Mouse (Mus musculus) monocyte, adult 2 months (primary cell): ENCODE measurements around the gene Endog.
"Not testable (repeated sequence)": the region's sequence is repeated elsewhere in the genome, so short reads cannot be mapped to it uniquely, and the experiment has no call there.

Experiments used
- DNase-seq, 2 experiments: peaks; one replicate each; pipeline ENCODE4 v3.0.0; 2022; ENCODE audit warnings: low spot score in 2 of 2, low read depth in 1 of 2

The Endog gene

GRCm38 (mm10) chr2:30171371-30171996 lies at the start of gene Endog:
Endog (plus strand) TSS chr2:30171493.
- peak; percentile 21 to 54 for DNase-seq

- no peak for DNase-seq
Observed at GRCm38 (mm10) chr2:30122766-30123165, 48.5 kb upstream of the Endog start.

GRCm38 (mm10) chr2:30123729-30124471 lies 47.4 kb upstream of the Endog start:
- DNase-seq: no peak

DNA sequence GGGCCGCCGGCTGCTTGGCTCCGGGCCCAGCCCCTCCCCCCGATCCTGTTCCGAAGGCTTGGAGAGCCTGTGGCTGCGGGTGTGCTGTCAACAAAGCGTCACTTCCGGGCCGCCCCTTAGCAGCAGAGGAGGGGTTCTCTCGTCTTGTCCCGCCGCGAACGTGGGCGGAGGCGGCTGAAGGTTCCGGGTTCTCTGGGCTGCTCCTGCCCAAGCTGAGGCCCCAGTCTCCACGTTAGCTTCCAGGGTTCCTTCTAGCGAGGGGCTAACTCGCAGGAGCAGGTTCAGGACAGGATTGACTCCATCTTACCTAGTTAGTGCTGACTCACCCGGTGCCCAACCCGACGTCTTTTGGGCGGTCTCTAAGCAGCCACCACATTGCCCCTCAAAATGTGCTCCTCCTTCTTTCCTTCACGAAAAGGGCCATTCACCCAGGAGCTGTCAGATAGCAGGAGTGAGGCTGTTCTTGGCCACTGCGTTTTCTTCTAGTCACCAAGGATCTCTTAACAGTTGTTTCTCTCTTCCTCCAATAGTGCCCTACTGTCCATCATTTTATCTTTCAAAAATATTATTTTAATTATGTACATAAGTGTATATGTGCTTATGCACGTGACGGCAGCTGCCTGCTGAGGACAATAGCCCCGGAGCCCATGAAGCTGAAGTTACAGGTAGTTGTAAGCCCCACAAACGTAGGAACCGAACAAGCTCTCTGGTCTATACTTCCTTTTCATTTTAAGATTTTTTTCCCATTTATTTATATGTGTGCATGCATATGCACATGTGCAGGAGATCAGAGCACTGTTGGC lies 46.6 kb upstream of the Endog start, which contains the start of gene Zer1:
Gene Zer1, minus strand, starts transcription at position 114 of the 803 bp plus-strand sequence.
- peak; percentile 80 to 85 for DNase-seq

- no peak for DNase-seq
Observed at GRCm38 (mm10) chr2:30128789-30129188, 42.5 kb upstream of the Endog start.

GRCm38 (mm10) chr2:30130156-30130555 lies 41.1 kb upstream of the Endog start:
- DNase-seq: no peak

DNA sequence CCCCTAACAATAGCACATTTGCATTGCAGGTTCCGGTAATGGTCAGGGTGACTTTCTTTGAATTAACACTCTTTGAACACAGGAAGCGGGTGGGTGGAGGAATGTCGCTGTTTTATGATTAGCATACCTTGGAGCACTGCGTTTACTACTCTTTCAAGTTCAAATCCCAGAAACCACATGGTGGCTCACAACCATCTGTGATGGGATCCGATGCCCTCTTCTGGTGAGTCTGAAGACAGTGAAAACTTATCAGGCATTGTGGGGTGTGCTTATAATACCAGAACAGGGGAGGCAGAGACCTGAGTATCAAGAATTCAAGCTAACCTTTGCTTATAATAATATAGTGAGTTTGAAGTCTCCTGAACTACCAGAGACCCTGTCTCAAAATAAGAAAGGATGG lies 40.1 kb upstream of the Endog start:
- DNase-seq: not testable (repeated sequence)

GRCm38 (mm10) chr2:30132801-30133612 lies 38.3 kb upstream of the Endog start:
- DNase-seq: peak in 1 of 2 experiments; percentile 26

DNA sequence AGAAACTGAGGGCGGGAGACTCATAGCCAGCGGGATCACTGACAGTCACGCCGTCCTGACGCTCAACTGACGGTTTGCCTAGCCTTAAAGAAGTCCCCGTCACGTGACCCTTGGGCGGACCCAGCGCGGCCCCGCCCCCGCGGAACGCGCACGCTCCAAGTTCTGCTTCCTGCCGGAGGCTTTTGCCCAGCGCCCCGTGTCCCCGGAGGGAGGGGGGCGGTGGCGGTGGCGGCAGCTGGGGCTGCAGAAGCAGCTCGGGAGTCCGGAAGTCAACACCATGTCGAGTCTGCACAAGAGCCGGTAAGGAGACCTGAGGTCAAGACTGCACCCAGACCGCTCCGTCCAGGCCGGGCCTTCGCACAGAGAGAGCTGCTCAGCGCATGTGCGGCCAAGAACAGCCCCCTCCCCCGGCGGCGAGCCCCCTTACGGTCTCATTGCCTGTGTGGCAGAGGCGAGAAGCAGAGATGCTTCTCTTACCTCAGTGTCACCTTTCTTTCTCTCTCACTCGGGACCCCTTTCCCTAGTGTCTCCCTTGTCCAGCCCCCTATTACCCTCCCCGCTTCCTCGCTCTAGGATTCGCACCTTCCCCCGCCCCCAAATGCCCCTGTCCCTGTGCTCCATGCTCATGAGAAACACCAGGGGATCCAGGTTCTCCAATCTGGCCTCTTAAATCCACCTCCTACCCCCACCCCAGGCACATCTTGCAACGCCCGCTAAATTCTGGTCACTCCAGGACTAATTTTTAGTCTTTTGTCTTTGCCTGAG lies 37.5 kb upstream of the Endog start, which contains the start of gene Tbc1d13:
Gene Tbc1d13, plus strand, starts transcription at position 134 of the 765 bp plus-strand sequence.
- DNase-seq: peak; percentile 96 to 99

DNA sequence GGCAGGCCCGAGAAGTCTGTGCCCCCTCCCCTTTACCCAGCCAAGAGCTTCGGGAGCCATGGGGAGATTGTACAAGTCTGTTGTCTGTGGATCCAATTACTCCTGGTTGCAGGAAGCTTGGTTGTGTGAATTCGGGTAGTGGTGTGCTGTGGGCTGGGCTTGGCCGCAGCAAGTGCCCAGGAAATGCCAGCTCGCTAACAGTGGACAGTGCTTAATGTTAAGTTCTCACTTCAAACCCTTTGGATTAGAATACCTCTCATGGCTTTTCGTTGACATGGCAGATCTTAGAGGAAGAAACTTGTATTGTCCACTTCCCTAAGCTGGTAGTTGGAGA lies 36.9 kb upstream of the Endog start:
- no peak for DNase-seq

DNA sequence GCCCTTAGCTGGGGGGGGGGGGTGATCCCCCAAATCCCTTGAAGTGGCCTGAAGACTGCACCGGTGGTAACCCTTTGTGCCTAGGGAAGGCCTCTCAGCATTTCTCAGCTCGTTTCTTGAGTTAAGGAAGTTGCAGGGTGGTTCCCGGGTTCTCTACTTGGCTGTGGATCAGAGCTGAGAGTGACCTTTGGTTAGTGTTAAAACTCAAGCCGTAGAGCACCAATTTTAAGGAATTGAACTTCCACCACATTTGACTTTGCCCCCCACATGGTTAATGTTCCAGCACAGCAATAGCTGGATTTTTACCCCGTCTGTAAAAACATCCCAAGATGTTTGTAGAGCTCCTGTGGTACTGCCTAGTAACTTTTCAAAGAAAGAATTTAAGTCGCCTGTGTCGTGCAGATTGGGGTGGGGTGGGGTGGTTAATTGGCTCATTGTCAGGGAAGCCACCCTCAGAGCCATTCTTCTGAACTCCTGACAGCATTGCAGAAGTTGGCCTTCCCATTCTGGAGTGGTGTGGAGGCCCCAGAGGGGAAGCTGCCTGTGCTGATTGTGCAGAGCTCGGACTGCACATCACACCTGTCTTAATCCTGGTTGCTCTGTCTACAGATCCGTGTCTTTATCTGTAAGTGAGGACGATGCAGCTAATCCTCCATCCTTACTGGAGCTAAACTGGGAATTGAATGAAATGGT lies 36.2 kb upstream of the Endog start:
- no peak for DNase-seq

DNA sequence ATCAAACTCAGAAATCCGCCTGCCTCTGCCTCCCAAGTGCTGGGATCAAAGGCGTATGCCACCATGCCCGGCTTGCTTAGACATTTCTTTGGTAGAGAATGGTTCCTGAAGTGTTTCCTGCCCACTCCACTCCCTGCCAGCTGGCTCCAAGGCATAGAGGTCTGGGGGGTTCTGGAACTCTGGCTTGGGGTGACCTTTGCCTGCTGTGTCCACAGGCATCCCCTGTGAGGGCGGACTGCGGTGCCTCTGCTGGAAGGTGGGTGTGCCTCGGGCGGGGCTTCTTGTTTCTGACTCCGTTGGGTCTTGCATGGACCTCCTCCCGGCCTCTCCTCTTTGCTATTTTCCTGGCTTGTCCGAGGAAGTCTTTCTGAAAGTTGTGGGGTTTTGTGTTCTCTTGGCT lies 34.8 kb upstream of the Endog start:
- no peak for DNase-seq

DNA sequence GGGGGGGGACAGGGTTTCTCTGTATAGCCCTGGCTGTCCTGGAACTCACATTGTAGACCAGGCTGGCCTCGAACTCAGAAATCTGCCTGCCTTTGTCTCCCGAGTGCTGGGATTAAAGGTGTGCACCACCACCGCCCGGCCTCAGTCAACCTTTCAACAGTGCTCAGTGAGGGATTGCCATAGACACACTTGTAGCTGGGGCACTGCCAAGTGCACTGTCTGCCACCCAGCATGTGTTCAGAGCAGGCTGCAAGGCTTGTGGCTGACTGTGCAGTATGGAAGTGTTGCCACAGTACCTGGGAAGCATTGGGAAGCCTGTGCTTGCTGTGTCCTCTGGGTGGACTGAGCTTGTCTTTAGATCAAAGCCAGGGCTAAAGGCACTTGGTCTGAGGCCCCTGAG lies 31.3 kb upstream of the Endog start:
- not testable (repeated sequence) for DNase-seq

DNA sequence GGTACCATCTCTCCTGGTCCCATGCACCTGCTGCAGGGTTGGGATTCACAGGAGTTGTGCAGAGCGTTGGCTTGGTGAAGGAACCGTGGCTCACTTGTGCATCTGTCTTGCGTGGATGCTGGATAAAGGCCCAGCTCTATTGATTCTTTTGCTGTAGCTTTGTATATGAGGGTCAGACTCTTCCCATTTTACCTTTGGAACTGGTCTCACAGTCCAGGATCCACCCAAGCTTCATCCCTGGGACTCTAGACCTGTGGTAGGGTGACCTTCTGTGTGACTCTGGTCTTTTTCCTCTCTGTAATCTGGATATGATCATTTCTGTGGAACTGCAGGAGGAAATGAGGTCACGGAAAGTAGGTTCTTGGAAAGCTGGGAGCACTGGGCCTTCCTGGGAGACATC lies 26.9 kb upstream of the Endog start:
- no peak for DNase-seq

DNA sequence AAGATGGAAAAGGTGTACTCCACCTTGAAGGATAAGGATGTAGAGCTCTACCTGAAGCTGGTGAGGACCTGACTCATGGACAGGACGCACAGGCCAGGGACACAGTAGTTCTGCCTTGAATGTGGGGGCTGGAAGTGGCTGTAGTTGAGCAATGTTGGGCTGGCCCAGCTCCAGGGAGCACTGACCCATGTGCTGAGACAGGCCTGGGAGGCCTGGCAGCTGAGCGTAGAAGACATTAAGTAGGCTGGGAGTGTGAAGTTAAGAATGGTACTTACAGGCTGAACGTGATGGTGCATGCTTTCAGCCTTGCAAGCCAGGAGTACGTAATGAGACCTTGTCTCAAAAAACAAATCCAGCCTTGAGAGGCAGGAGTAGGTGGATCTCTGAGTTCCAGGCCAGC lies 23.8 kb upstream of the Endog start:
- DNase-seq: no peak

- no peak for DNase-seq
Observed at GRCm38 (mm10) chr2:30151840-30152239, 19.5 kb upstream of the Endog start.

GRCm38 (mm10) chr2:30152616-30153015 lies 18.7 kb upstream of the Endog start:
- DNase-seq: no peak

DNA sequence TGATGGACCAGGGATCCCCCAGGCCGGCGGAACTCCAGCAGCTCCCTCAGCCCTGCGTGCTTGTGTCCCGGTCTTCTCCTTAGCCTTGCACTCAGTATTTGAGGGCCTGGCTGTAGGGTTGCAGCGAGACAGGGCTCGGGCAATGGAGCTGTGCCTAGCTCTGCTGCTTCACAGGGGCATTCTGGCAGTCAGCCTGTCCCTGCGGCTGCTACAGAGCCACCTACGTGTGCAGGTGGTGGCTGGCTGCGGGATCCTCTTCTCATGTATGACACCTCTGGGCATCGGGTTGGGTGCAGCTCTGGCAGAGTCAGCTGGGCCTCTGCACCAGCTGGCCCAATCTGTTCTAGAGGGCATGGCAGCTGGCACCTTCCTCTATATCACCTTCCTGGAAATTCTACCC lies 11.4 kb upstream of the Endog start:
- not testable (repeated sequence) for DNase-seq

- DNase-seq: no peak
Observed at GRCm38 (mm10) chr2:30161809-30162208, 9.5 kb upstream of the Endog start.
